Mouse (Mus musculus): ENCODE results near the gene Prkab2. TPM values are rescaled to one million over a fixed set of nuclear protein-coding genes. Genes with fewer than 3 reads are reported as not detected.

Prkab2 gene
- total RNA-seq (2023) = 7.5 TPM

GRCm38 (mm10) chr3:97657655-97658411, at the start of gene Prkab2:
TSS of gene Prkab2 (plus strand) at chr3:97658193.

GRCm38 (mm10) chr3:97609845-97610410, 48.1 kb upstream of the Prkab2 start, which contains the start of gene Chd1l:
TSS of gene Chd1l (minus strand) at chr3:97610203.

GRCm38 (mm10) chr3:97628391-97629001, 29.5 kb upstream of the Prkab2 start, which contains the start of gene Fmo5:
TSS of gene Fmo5 (plus strand) at chr3:97628804.

GRCm38 (mm10) chr3:97674644-97675110, 16.7 kb downstream of the Prkab2 start, which contains the start of gene Gm17651:
TSS of gene Gm17651 (minus strand) at chr3:97674694.

Other genes with a start within 250 kb of the Prkab2 start
- gene Olfr1402, start 236.2 kb upstream of the Prkab2 start, total RNA-seq (2023) = not detected
- gene Chd1l, start 48.0 kb upstream of the Prkab2 start, total RNA-seq (2023) = 36.2 TPM
- 15.7 TPM for gene Fmo5, start 29.4 kb upstream of the Prkab2 start, total RNA-seq (2023)
- gene Gm17651, start 16.5 kb downstream of the Prkab2 start, total RNA-seq (2023) = not detected
- 22.3 TPM for gene Pde4dip, start 230.5 kb downstream of the Prkab2 start, total RNA-seq (2023)
- gene Sec22b, start 243.0 kb downstream of the Prkab2 start, total RNA-seq (2023) = 62.4 TPM